Mouse (Mus musculus): ENCODE results near the gene Olfr92. TPM values are rescaled to one million over a fixed set of nuclear protein-coding genes. Genes with fewer than 3 reads are reported as not detected.
"Not testable (repeated sequence)": the region's sequence is repeated elsewhere in the genome, so short reads cannot be mapped to it uniquely, and the experiment has no call there.

The Olfr92 gene
- total RNA-seq (2021) = not detected
- long read RNA-seq, experiment 1 = 0 reads
- long read RNA-seq, experiment 2 = 0 reads

- intact Hi-C loops (cut with DNase I) = no loop called here
- DNase-seq (ENCODE audit: low spot score in 2 of 2) = no peak
These were observed at the start of gene Olfr92 for GRCm38 (mm10) chr17:37119988-37120387. Gene Olfr92, minus strand, starts transcription at chr17:37120088.

- intact Hi-C loops (cut with DNase I) = no loop called here
- no peak for DNase-seq (ENCODE audit: low spot score in 2 of 2)
These were observed 41.5 kb upstream of the Olfr92 start, which contains the start of gene Olfr93 for GRCm38 (mm10) chr17:37161394-37161793. Gene Olfr93, minus strand, starts transcription at chr17:37161494.

- DNase-seq (ENCODE audit: low spot score in 2 of 2); intact Hi-C loops (cut with DNase I): not testable (repeated sequence)
These were observed 11.5 kb upstream of the Olfr92 start for GRCm38 (mm10) chr17:37131366-37131765.

- intact Hi-C loops (cut with DNase I) = no loop called here
- no peak for DNase-seq (ENCODE audit: low spot score in 2 of 2)
These were observed 21.7 kb downstream of the Olfr92 start, which contains the start of gene Olfr91 for GRCm38 (mm10) chr17:37098178-37098577. Gene Olfr91, minus strand, starts transcription at chr17:37098278.

GRCm38 (mm10) chr17:37093289-37093688 is 26.6 kb downstream of the Olfr92 start:
- DNase-seq (ENCODE audit: low spot score in 2 of 2) = no peak
- intact Hi-C loops (cut with DNase I) = no loop called here

GRCm38 (mm10) chr17:37092198-37092597 is 27.7 kb downstream of the Olfr92 start:
- intact Hi-C loops (cut with DNase I) = no loop called here
- no peak for DNase-seq (ENCODE audit: low spot score in 2 of 2)

- no peak for DNase-seq (ENCODE audit: low spot score in 2 of 2)
- intact Hi-C loops (cut with DNase I) = no loop called here
These were observed 31.5 kb downstream of the Olfr92 start, which contains the start of gene Olfr90 for GRCm38 (mm10) chr17:37088399-37088798. Gene Olfr90, minus strand, starts transcription at chr17:37088499.

GRCm38 (mm10) chr17:37085545-37085944 is 34.3 kb downstream of the Olfr92 start:
- peak in 1 of 2 experiments; percentile 20 for DNase-seq (ENCODE audit: low spot score in 2 of 2)
- intact Hi-C loops (cut with DNase I) = no loop called here

GRCm38 (mm10) chr17:37084632-37085031 is 35.3 kb downstream of the Olfr92 start:
- intact Hi-C loops (cut with DNase I) = no loop called here

GRCm38 (mm10) chr17:37083327-37083726 is 36.6 kb downstream of the Olfr92 start:
- intact Hi-C loops (cut with DNase I) = loop anchor here (1.0 kb wide), 1 partner anchor 120 kb away; no protein-coding TSS in a partner anchor
- peak; percentile 72 to 78 for DNase-seq (ENCODE audit: low spot score in 2 of 2)

More at GRCm38 (mm10) chr17:37084632-37085031, 35.3 kb downstream of the Olfr92 start:
- no peak for DNase-seq (ENCODE audit: low spot score in 2 of 2)

GRCm38 (mm10) chr17:37081659-37082058 is 38.2 kb downstream of the Olfr92 start:
- no peak for DNase-seq (ENCODE audit: low spot score in 2 of 2)
- intact Hi-C loops (cut with DNase I) = no loop called here

- peak; percentile 26 to 36 for DNase-seq (ENCODE audit: low spot score in 2 of 2)
- intact Hi-C loops (cut with DNase I) = no loop called here
These were observed 39.8 kb downstream of the Olfr92 start for GRCm38 (mm10) chr17:37080119-37080518.

- intact Hi-C loops (cut with DNase I) = loop anchor here (2.0 kb wide), 1 partner anchor 28 kb away; no protein-coding TSS in a partner anchor
- no peak for DNase-seq (ENCODE audit: low spot score in 2 of 2)
These were observed 40.9 kb downstream of the Olfr92 start for GRCm38 (mm10) chr17:37078990-37079389.

- DNase-seq (ENCODE audit: low spot score in 2 of 2) = peak in 1 of 2 experiments; percentile 15
- intact Hi-C loops (cut with DNase I) = loop anchor here (2.0 kb wide), 1 partner anchor 27 kb away; no protein-coding TSS in a partner anchor
These were observed 41.7 kb downstream of the Olfr92 start for GRCm38 (mm10) chr17:37078193-37078592.

GRCm38 (mm10) chr17:37075766-37076165 is 44.1 kb downstream of the Olfr92 start:
- no peak for DNase-seq (ENCODE audit: low spot score in 2 of 2)
- intact Hi-C loops (cut with DNase I) = no loop called here

GRCm38 (mm10) chr17:37075181-37075580 is 44.7 kb downstream of the Olfr92 start:
- DNase-seq (ENCODE audit: low spot score in 2 of 2) = no peak

GRCm38 (mm10) chr17:37072730-37073276 is 47.1 kb downstream of the Olfr92 start:
- no peak for DNase-seq (ENCODE audit: low spot score in 2 of 2)
- intact Hi-C loops (cut with DNase I) = no loop called here

More at GRCm38 (mm10) chr17:37075181-37075580, 44.7 kb downstream of the Olfr92 start:
- intact Hi-C loops (cut with DNase I) = no loop called here

- DNase-seq (ENCODE audit: low spot score in 2 of 2) = no peak
- intact Hi-C loops (cut with DNase I) = no loop called here
These were observed 47.7 kb downstream of the Olfr92 start for GRCm38 (mm10) chr17:37072080-37072729.

GRCm38 (mm10) chr17:37070121-37070520 is 49.8 kb downstream of the Olfr92 start:
- intact Hi-C loops (cut with DNase I) = no loop called here
- no peak for DNase-seq (ENCODE audit: low spot score in 2 of 2)

GRCm38 (mm10) chr17:37067861-37068260 is 52.0 kb downstream of the Olfr92 start:
- intact Hi-C loops (cut with DNase I) = no loop called here
- DNase-seq (ENCODE audit: low spot score in 2 of 2) = no peak

GRCm38 (mm10) chr17:37065993-37066392 is 53.9 kb downstream of the Olfr92 start:
- intact Hi-C loops (cut with DNase I) = no loop called here

More at GRCm38 (mm10) chr17:37065993-37066392, 53.9 kb downstream of the Olfr92 start:
- DNase-seq (ENCODE audit: low spot score in 2 of 2) = no peak

All from left cerebral cortex, postnatal 14 days (tissue).